Mouse (Mus musculus): ENCODE data around the gene Mtap. TPM values are rescaled to one million over a fixed set of nuclear protein-coding genes. Genes with fewer than 3 reads are reported as not detected.

Gene Mtap
- polyA plus RNA-seq, 1 experiment from 2014 or later, result 16.1 TPM

DNA sequence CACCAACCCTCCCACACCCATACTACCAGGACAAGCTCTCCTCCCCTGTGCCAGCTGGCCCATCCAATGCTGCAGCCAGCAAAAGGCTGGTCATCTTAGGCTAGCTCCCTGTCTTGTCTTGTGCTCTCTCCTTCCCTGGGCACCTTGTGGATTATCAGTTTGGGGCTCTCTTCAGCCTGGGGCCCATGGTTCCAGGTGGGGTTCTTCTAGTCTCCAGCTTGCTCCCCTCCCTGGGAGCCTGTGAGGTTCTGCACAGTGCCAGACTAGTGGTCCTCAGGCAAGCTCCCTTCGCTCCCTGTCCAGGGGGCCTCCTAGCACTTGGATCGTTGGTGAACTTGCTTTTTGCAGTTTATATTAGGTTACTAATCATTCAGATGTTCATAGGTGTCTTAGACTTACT, 44.7 kb downstream of the Mtap start:
- Histone ChIP-seq H3K9ac (replicated peaks; ENCODE audit: low read depth) (no peak overlapping the region), H3K36me3 (ENCODE audit: insufficient read depth, low read length) (0 out of 2 replicates have a peak, but pooled peaks cover 6% of the 10 kb centered on the region), H3K27ac (ENCODE audit: low read length) (no peak overlapping the region), H3K4me3 (ENCODE audit: low read depth, low read length) (no peak overlapping the region), H3K27me3 (replicated peaks; ENCODE audit: insufficient read depth, low read length) (no peaks in the 10 kb centered on the region), H3K9me3 (ENCODE audit: low read length) (no peaks in the 10 kb centered on the region), H3K4me2 (replicated peaks; ENCODE audit: low read depth, low read length) (no peak overlapping the region), H3K4me1 (ENCODE audit: insufficient read depth, low read depth, low read length) (no peaks in the 10 kb centered on the region)
- WGBS, result 87% methylated on average over 2 of the region's 2 CpGs
- TF ChIP-seq CTCF (IDR thresholded peaks at IDR 0.05) (no peak), EP300 (IDR thresholded peaks at IDR 0.05) (no peak)
- DNase-seq (ENCODE audit: low spot score) (no peak), ATAC-seq (no peak)

DNA sequence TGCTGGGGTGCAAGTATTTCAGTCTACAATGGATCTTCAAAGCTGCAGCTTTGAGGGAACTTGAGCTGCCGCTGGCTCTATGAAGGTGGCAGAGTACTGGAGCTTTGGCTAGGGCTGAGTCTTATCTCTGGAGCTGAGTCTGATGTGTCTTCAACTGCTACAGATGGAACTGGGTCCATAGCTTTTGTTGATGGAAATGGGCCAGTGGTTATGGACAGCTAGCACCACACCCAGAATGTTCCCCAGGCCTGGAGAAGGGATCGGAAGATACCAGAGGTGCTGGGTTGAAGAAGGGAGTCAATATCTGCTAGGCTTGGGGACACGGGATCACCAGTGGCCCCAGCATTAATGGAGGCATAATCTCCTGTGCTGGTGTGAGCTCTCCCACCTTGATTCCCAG, 45.6 kb downstream of the Mtap start:
- TF ChIP-seq EP300 (IDR thresholded peaks at IDR 0.05) (no peak), CTCF (IDR thresholded peaks at IDR 0.05) (no peak)
- no peak overlapping the region for H3K27ac ChIP-seq (ENCODE audit: low read length)
- no peaks in the 10 kb centered on the region for H3K4me1 ChIP-seq (ENCODE audit: insufficient read depth, low read depth, low read length)
- no peaks in the 10 kb centered on the region for H3K9me3 ChIP-seq (ENCODE audit: low read length)
- no peak for ATAC-seq
- no peak overlapping the region for H3K9ac ChIP-seq (replicated peaks; ENCODE audit: low read depth)
- no peaks in the 10 kb centered on the region for H3K27me3 ChIP-seq (replicated peaks; ENCODE audit: insufficient read depth, low read length)
- 0 out of 2 replicates have a peak, but pooled peaks cover 5% of the 10 kb centered on the region for H3K36me3 ChIP-seq (ENCODE audit: insufficient read depth, low read length)
- DNase-seq (ENCODE audit: low spot score), result no peak
- no peak overlapping the region for H3K4me2 ChIP-seq (replicated peaks; ENCODE audit: low read depth, low read length)
- H3K4me3 ChIP-seq (ENCODE audit: low read depth, low read length), result no peak overlapping the region
- WGBS, result 92% methylated on average over 3 of the region's 3 CpGs

DNA sequence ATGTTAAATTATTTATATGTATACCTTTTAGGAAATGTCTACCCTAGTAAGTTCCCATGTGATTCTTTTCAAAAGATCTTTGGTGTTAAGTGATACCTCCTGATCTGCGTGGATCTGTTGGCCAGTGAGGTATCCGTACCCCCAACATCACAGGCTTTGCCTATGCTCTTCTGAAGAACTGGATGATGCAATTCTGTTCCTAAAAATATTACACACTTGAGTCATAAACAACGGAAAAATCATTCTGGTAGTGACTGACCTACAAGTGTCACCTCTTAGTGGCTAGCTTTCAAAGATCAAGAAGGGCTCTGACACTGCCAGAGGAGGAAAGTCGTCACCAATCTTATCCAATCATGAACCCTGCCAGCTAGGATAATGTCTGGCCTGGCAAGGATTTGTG, 58.6 kb downstream of the Mtap start:
- Histone ChIP-seq H3K4me3 (ENCODE audit: low read depth, low read length) (no peak overlapping the region), H3K36me3 (ENCODE audit: insufficient read depth, low read length) (no peaks in the 10 kb centered on the region), H3K27me3 (replicated peaks; ENCODE audit: insufficient read depth, low read length) (no peaks in the 10 kb centered on the region), H3K27ac (ENCODE audit: low read length) (no peak overlapping the region), H3K9me3 (ENCODE audit: low read length) (no peaks in the 10 kb centered on the region), H3K4me2 (replicated peaks; ENCODE audit: low read depth, low read length) (no peak overlapping the region), H3K4me1 (ENCODE audit: insufficient read depth, low read depth, low read length) (no peaks in the 10 kb centered on the region), H3K9ac (replicated peaks; ENCODE audit: low read depth) (no peak overlapping the region)
- no peak for TF ChIP-seq EP300 (IDR thresholded peaks at IDR 0.05)
- no peak for TF ChIP-seq CTCF (IDR thresholded peaks at IDR 0.05)
- 61% methylated on average over 4 of the region's 4 CpGs for WGBS
- no peak for ATAC-seq
- no peak for DNase-seq (ENCODE audit: low spot score)

DNA sequence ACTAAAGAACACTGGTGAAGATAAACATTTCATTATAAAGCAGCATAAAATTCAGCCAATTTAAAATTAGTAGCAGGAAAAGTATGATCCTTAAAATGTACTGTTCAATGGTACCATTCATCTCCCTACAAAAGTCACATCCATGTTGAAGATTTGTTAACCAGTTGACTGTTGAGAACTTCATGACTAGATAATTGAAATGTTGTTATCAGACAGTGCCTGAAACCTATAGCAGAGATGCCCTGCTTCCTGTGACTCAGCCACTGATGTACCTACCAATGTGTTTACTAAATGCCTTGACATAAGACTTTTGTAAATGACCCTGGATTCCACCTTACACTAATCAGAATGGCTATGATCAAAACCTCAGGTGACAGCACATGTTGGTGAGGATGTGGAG, 60.2 kb downstream of the Mtap start:
- no peaks in the 10 kb centered on the region for H3K4me1 ChIP-seq (ENCODE audit: insufficient read depth, low read depth, low read length)
- no peaks in the 10 kb centered on the region for H3K36me3 ChIP-seq (ENCODE audit: insufficient read depth, low read length)
- TF ChIP-seq CTCF (IDR thresholded peaks at IDR 0.05), result no peak
- no peak for TF ChIP-seq EP300 (IDR thresholded peaks at IDR 0.05)
- H3K27ac ChIP-seq (ENCODE audit: low read length), result no peak overlapping the region
- no peak overlapping the region for H3K4me3 ChIP-seq (ENCODE audit: low read depth, low read length)
- ATAC-seq (no peak), DNase-seq (ENCODE audit: low spot score) (no peak)
- no peak overlapping the region for H3K9ac ChIP-seq (replicated peaks; ENCODE audit: low read depth)
- no peak overlapping the region for H3K4me2 ChIP-seq (replicated peaks; ENCODE audit: low read depth, low read length)
- no peaks in the 10 kb centered on the region for H3K9me3 ChIP-seq (ENCODE audit: low read length)
- no peaks in the 10 kb centered on the region for H3K27me3 ChIP-seq (replicated peaks; ENCODE audit: insufficient read depth, low read length)

DNA sequence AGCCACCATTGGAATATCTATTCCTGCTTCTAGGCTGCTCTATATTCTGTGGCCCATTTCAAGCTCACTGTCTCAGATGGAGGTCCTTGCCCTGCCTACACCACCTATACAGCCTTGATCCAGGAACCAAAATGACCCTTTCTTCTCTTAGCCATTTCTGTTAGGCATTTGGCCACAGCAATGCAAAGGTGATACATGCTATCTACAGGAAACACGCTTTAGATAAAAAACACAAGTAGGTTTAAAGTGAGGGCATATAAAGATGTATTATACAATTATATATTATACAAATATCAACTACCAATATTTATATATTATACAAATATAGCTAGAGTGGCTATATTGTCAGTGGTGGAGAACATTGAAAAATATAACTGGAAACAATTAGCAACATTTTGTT, 63.9 kb downstream of the Mtap start:
- ATAC-seq (no peak), DNase-seq (ENCODE audit: low spot score) (no peak)
- Histone ChIP-seq H3K9me3 (ENCODE audit: low read length) (no peaks in the 10 kb centered on the region), H3K36me3 (ENCODE audit: insufficient read depth, low read length) (no peaks in the 10 kb centered on the region), H3K4me1 (ENCODE audit: insufficient read depth, low read depth, low read length) (no peaks in the 10 kb centered on the region), H3K27me3 (replicated peaks; ENCODE audit: insufficient read depth, low read length) (no peaks in the 10 kb centered on the region), H3K27ac (ENCODE audit: low read length) (no peak overlapping the region), H3K9ac (replicated peaks; ENCODE audit: low read depth) (no peak overlapping the region), H3K4me3 (ENCODE audit: low read depth, low read length) (no peak overlapping the region), H3K4me2 (replicated peaks; ENCODE audit: low read depth, low read length) (no peak overlapping the region)
- TF ChIP-seq CTCF (IDR thresholded peaks at IDR 0.05), result no peak
- no peak for TF ChIP-seq EP300 (IDR thresholded peaks at IDR 0.05)
- 91% methylated on average over 1 of the region's 1 CpGs for WGBS

DNA sequence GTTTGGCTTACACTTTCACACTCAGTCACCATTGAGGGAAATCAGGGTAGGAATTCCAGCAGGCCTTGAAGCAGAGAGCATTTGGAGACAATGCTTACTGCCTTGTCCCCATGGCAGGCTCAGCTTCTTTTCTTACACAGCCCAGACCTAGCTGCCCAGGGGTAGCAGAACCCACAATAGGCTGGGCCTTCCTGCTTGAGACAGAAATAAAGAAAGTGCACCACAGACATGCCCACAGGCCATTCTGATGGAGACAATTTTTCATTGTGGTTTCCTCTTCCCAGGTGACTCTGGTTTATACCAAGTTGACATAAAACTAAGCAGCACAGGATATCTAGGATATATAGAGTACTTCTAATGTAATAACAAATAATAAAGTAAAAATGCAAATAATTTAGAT, 72.4 kb downstream of the Mtap start:
- H3K4me1 ChIP-seq (ENCODE audit: insufficient read depth, low read depth, low read length), result no peaks in the 10 kb centered on the region
- H3K9me3 ChIP-seq (ENCODE audit: low read length), result no peaks in the 10 kb centered on the region
- H3K27me3 ChIP-seq (replicated peaks; ENCODE audit: insufficient read depth, low read length), result no peaks in the 10 kb centered on the region
- no peak for ATAC-seq
- no peak overlapping the region for H3K9ac ChIP-seq (replicated peaks; ENCODE audit: low read depth)
- H3K4me3 ChIP-seq (ENCODE audit: low read depth, low read length), result no peak overlapping the region
- TF ChIP-seq EP300 (IDR thresholded peaks at IDR 0.05) (no peak), CTCF (IDR thresholded peaks at IDR 0.05) (no peak)
- H3K27ac ChIP-seq (ENCODE audit: low read length), result no peak overlapping the region
- H3K36me3 ChIP-seq (ENCODE audit: insufficient read depth, low read length), result no peaks in the 10 kb centered on the region
- H3K4me2 ChIP-seq (replicated peaks; ENCODE audit: low read depth, low read length), result no peak overlapping the region
- DNase-seq (ENCODE audit: low spot score), result no peak

DNA sequence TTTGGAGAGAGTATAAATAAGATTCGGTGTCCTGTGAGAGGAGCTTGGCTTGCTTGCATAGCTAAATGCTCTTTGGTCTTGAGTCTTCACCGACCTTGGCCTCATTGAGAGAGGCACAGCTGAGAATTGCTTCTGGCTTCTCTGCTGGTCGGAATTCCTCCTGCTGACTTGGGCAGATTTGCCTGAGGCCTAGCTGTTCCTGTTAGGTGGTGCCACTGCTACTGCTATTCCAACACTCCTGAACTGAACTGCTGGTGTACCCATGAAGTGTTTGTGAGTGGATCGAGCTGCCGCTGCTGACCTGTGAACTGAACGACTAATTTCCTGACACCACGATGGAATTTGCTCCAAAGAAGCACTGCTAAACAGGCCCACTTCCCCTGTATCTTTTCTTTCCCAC, 73.4 kb downstream of the Mtap start:
- ATAC-seq (no peak), DNase-seq (ENCODE audit: low spot score) (no peak)
- Histone ChIP-seq H3K4me3 (ENCODE audit: low read depth, low read length) (no peak overlapping the region), H3K4me1 (ENCODE audit: insufficient read depth, low read depth, low read length) (no peaks in the 10 kb centered on the region), H3K27ac (ENCODE audit: low read length) (no peak overlapping the region), H3K9ac (replicated peaks; ENCODE audit: low read depth) (no peak overlapping the region), H3K36me3 (ENCODE audit: insufficient read depth, low read length) (no peaks in the 10 kb centered on the region), H3K4me2 (replicated peaks; ENCODE audit: low read depth, low read length) (no peak overlapping the region), H3K27me3 (replicated peaks; ENCODE audit: insufficient read depth, low read length) (no peaks in the 10 kb centered on the region), H3K9me3 (ENCODE audit: low read length) (no peaks in the 10 kb centered on the region)
- 44% methylated on average over 7 of the region's 7 CpGs for WGBS
- TF ChIP-seq CTCF (IDR thresholded peaks at IDR 0.05), result no peak
- no peak for TF ChIP-seq EP300 (IDR thresholded peaks at IDR 0.05)
